Mouse (Mus musculus): ENCODE results near the gene Pfn4.
A peak's percentile ranks its signal among the peaks of the same experiment; 100 is the strongest.
"Not testable (repeated sequence)": the region's sequence is repeated elsewhere in the genome, so short reads cannot be mapped to it uniquely, and the experiment has no call there.

Pfn4 gene

GRCm38 (mm10) chr12:4768492-4769332, at the start of gene Pfn4, which contains the start of gene Fam228b:
Gene Pfn4 (plus strand): TSS chr12:4769022.
Gene Fam228b (minus strand): TSS chr12:4769267.
- DNase-seq (ENCODE audit: low spot score in 2 of 2): peak; percentile 99

GRCm38 (mm10) chr12:4719066-4719761, 49.6 kb upstream of the Pfn4 start:
- DNase-seq (ENCODE audit: low spot score in 2 of 2): no peak

- DNase-seq (ENCODE audit: low spot score in 2 of 2): no peak
These were observed 48.8 kb upstream of the Pfn4 start for GRCm38 (mm10) chr12:4719762-4720754.

- no peak for DNase-seq (ENCODE audit: low spot score in 2 of 2)
These were observed 39.7 kb upstream of the Pfn4 start for GRCm38 (mm10) chr12:4729165-4729564.

- no peak for DNase-seq (ENCODE audit: low spot score in 2 of 2)
These were observed 37.2 kb upstream of the Pfn4 start for GRCm38 (mm10) chr12:4731629-4732028.

GRCm38 (mm10) chr12:4732332-4732731, 36.5 kb upstream of the Pfn4 start:
- no peak for DNase-seq (ENCODE audit: low spot score in 2 of 2)

GRCm38 (mm10) chr12:4738031-4738576, 30.7 kb upstream of the Pfn4 start, which contains the start of gene Fam228a:
Gene Fam228a (minus strand): TSS chr12:4738430.
- DNase-seq (ENCODE audit: low spot score in 2 of 2): no peak

GRCm38 (mm10) chr12:4740823-4741222, 28.0 kb upstream of the Pfn4 start:
- DNase-seq (ENCODE audit: low spot score in 2 of 2): no peak

- DNase-seq (ENCODE audit: low spot score in 2 of 2): no peak
These were observed 26.6 kb upstream of the Pfn4 start for GRCm38 (mm10) chr12:4742183-4742582.

- no peak for DNase-seq (ENCODE audit: low spot score in 2 of 2)
These were observed 24.3 kb upstream of the Pfn4 start for GRCm38 (mm10) chr12:4744486-4744885.

GRCm38 (mm10) chr12:4754451-4754850, 14.4 kb upstream of the Pfn4 start:
- DNase-seq (ENCODE audit: low spot score in 2 of 2): not testable (repeated sequence)

- no peak for DNase-seq (ENCODE audit: low spot score in 2 of 2)
These were observed 11.8 kb upstream of the Pfn4 start for GRCm38 (mm10) chr12:4757060-4757459.

GRCm38 (mm10) chr12:4769333-4769723, 506 bp downstream of the Pfn4 start:
- no peak for DNase-seq (ENCODE audit: low spot score in 2 of 2)

GRCm38 (mm10) chr12:4774895-4775587, 6.2 kb downstream of the Pfn4 start:
- no peak for DNase-seq (ENCODE audit: low spot score in 2 of 2)

- no peak for DNase-seq (ENCODE audit: low spot score in 2 of 2)
These were observed 6.7 kb downstream of the Pfn4 start for GRCm38 (mm10) chr12:4775588-4775949.

GRCm38 (mm10) chr12:4777734-4778133, 8.9 kb downstream of the Pfn4 start:
- DNase-seq (ENCODE audit: low spot score in 2 of 2): no peak

GRCm38 (mm10) chr12:4780245-4780644, 11.4 kb downstream of the Pfn4 start:
- no peak for DNase-seq (ENCODE audit: low spot score in 2 of 2)

GRCm38 (mm10) chr12:4781270-4781669, 12.4 kb downstream of the Pfn4 start:
- DNase-seq (ENCODE audit: low spot score in 2 of 2): no peak

- DNase-seq (ENCODE audit: low spot score in 2 of 2): not testable (repeated sequence)
These were observed 13.0 kb downstream of the Pfn4 start for GRCm38 (mm10) chr12:4781725-4782404.

- no peak for DNase-seq (ENCODE audit: low spot score in 2 of 2)
These were observed 14.8 kb downstream of the Pfn4 start for GRCm38 (mm10) chr12:4783598-4783997.
